Mouse (Mus musculus): ENCODE results near the gene Pmel.

DNA sequence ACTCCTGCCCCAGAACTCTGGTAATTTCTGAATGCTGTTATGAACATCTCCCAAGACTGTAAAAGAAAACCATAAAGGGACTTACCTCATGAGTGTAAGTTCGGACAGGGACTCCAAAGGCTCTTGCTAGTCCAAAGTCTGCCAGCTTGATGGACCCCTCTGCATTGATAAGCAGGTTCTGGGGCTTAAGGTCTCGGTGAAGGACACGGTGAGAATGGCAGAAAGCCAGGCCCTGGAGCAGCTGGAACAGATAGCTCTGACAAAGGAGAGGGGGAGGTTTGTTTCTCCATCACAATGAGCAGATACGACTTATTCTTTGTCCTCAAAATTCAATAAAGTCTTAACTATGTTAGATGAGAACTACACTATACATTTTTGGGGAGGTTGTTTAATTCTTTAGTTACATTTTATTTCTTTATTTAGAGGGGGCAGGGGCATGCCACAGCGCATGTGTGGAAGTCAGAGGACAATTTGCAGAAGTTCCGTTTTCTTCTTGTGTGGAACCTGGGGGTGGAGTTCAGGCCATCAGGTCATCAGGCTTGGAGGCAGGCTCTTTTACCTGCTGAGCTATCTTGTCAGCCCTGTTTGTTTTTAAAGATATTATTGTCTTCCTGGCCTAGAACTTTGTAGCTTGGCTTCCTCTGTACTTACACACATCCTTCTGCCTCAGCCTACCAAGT lies 1.5 kb upstream of the Pmel start:
- TF ChIP-seq MYOD1 (IDR thresholded peaks at IDR 0.05; ENCODE audit: control insufficient read depth, insufficient read length, low read depth) (no peak), CTCF (IDR thresholded peaks at IDR 0.05; ENCODE audit: control insufficient read depth, insufficient read depth, insufficient read length) (no peak), MAX (IDR thresholded peaks at IDR 0.05) (no peak), USF1 (IDR thresholded peaks at IDR 0.05; ENCODE audit: low read depth) (no peak)
